Mouse (Mus musculus) neural tube, embryonic 15.5 days (tissue): ENCODE data around the gene Trp53bp1. TPM values are rescaled to one million over a fixed set of nuclear protein-coding genes. Genes with fewer than 3 reads are reported as not detected.

Source experiments
- ATAC-seq: fragments of 200-750 bp; cut with Nextera tagmentation; 2 replicates; pipeline ENCODE4 v1.8.0; 2017; ENCODE audit warnings: mild to moderate bottlenecking, moderate TSS enrichment, moderate library complexity; ENCODE audit not compliant: low FRiP score
- H3K27ac ChIP-seq: fragments of 300-500 bp; sonication (generic); replicated peaks from 2 replicates; pipeline ENCODE4 v1.5.1; 2015; ENCODE audit warnings: mild to moderate bottlenecking, inconsistent platforms
- H3K27me3 ChIP-seq: fragments of 300-500 bp; sonication (generic); replicated peaks from 2 replicates; pipeline ENCODE4 v1.6.1; 2015; ENCODE audit warnings: inconsistent platforms
- H3K36me3 ChIP-seq: fragments of 300-500 bp; sonication (generic); 2 replicates; pipeline ENCODE4 v1.6.1; 2015; ENCODE audit warnings: inconsistent platforms
- H3K4me1 ChIP-seq: fragments of 300-500 bp; sonication (generic); 2 replicates; pipeline ENCODE4 v1.6.1; 2015; ENCODE audit warnings: inconsistent platforms
- H3K4me2 ChIP-seq: fragments of 300-500 bp; sonication (generic); 2 replicates; pipeline ENCODE4 v1.6.1; 2015; ENCODE audit warnings: inconsistent platforms, mild to moderate bottlenecking, moderate library complexity
- H3K4me3 ChIP-seq: fragments of 300-500 bp; sonication (generic); replicated peaks from 2 replicates; pipeline ENCODE4 v1.5.1; 2015; ENCODE audit warnings: mild to moderate bottlenecking, inconsistent platforms
- H3K9ac ChIP-seq: fragments of 300-500 bp; sonication (generic); replicated peaks from 2 replicates; pipeline ENCODE4 v1.6.1; 2015; ENCODE audit warnings: mild to moderate bottlenecking, inconsistent platforms
- H3K9me3 ChIP-seq: fragments of 300-500 bp; sonication (generic); replicated peaks from 2 replicates; pipeline ENCODE4 v1.6.1; 2016; ENCODE audit warnings: inconsistent platforms
- WGBS: fragments of 180-500 bp; shearing (Covaris S2); methylation state at CpG from one replicate; pipeline ENCODE4 v1.1.7; 2015; ENCODE audit warnings: mixed read lengths; 5-methylcytosine and 5-hydroxymethylcytosine counted together
- polyA plus RNA-seq: library from polyadenylated mRNA; unstranded; fragments of >200 nt; fragmentation: Nextera tagmentation; extraction: Ambion mirVana; gene quantifications from 2 replicates; pipeline ENCODE4 v1.2.1, GENCODE M21; 2015

The Trp53bp1 gene
- polyA plus RNA-seq, 1 experiment from 2014 or later, result 146 TPM

- no peak overlapping the region for H3K4me2 ChIP-seq
- no peak for ATAC-seq
These were observed 35.6 kb downstream of the Trp53bp1 start for GRCm38 (mm10) chr2:121235460-121236072.

GRCm38 (mm10) chr2:121228135-121228534 is 43.1 kb downstream of the Trp53bp1 start:
- no peak overlapping the region for H3K9ac ChIP-seq
- 88% methylated on average over 4 of the region's 4 CpGs for WGBS
- H3K9me3 ChIP-seq, result no peaks in the 10 kb centered on the region
- no peak overlapping the region for H3K4me2 ChIP-seq
- no peak overlapping the region for H3K4me3 ChIP-seq
- H3K27me3 ChIP-seq, result no peaks in the 10 kb centered on the region
- peaks cover 72% of the 10 kb centered on the region for H3K36me3 ChIP-seq
- H3K27ac ChIP-seq, result no peak overlapping the region
- no peak for ATAC-seq
- H3K4me1 ChIP-seq, result no peaks in the 10 kb centered on the region

More at GRCm38 (mm10) chr2:121235460-121236072, 35.6 kb downstream of the Trp53bp1 start:
- Histone ChIP-seq H3K4me3 (no peak overlapping the region), H3K9me3 (no peaks in the 10 kb centered on the region), H3K27me3 (no peaks in the 10 kb centered on the region), H3K36me3 (peaks cover 73% of the 10 kb centered on the region), H3K27ac (no peak overlapping the region), H3K9ac (no peak overlapping the region), H3K4me1 (no peaks in the 10 kb centered on the region)
- 92% methylated on average over 8 of the region's 8 CpGs for WGBS

- Histone ChIP-seq H3K9ac (no peak overlapping the region), H3K4me3 (no peak overlapping the region), H3K4me1 (no peaks in the 10 kb centered on the region), H3K36me3 (peaks cover 75% of the 10 kb centered on the region), H3K9me3 (no peaks in the 10 kb centered on the region), H3K27ac (0 out of 2 replicates have a peak overlapping the region, but pooled peaks have one; percentile 33), H3K4me2 (no peak overlapping the region), H3K27me3 (no peaks in the 10 kb centered on the region)
- no peak for ATAC-seq
- 76% methylated on average over 2 of the region's 2 CpGs for WGBS
These were observed 48.2 kb downstream of the Trp53bp1 start for GRCm38 (mm10) chr2:121223010-121223409.

GRCm38 (mm10) chr2:121219994-121220393 is 51.2 kb downstream of the Trp53bp1 start:
- no peak for ATAC-seq
- Histone ChIP-seq H3K4me2 (no peak overlapping the region), H3K4me1 (no peaks in the 10 kb centered on the region), H3K9ac (no peak overlapping the region), H3K4me3 (no peak overlapping the region), H3K27ac (no peak overlapping the region), H3K27me3 (no peaks in the 10 kb centered on the region), H3K9me3 (no peaks in the 10 kb centered on the region), H3K36me3 (peaks cover 73% of the 10 kb centered on the region)

- Histone ChIP-seq H3K4me2 (no peak overlapping the region), H3K4me1 (no peaks in the 10 kb centered on the region), H3K9ac (no peak overlapping the region), H3K27ac (no peak overlapping the region), H3K4me3 (no peak overlapping the region), H3K27me3 (no peaks in the 10 kb centered on the region), H3K36me3 (peaks cover 80% of the 10 kb centered on the region), H3K9me3 (no peaks in the 10 kb centered on the region)
- no peak for ATAC-seq
These were observed 52.0 kb downstream of the Trp53bp1 start for GRCm38 (mm10) chr2:121219177-121219576.

GRCm38 (mm10) chr2:121214491-121214890 is 56.7 kb downstream of the Trp53bp1 start:
- Histone ChIP-seq H3K27ac (no peak overlapping the region), H3K4me3 (no peak overlapping the region), H3K9ac (no peak overlapping the region), H3K4me1 (no peaks in the 10 kb centered on the region), H3K4me2 (no peak overlapping the region), H3K36me3 (peaks cover 86% of the 10 kb centered on the region), H3K27me3 (no peaks in the 10 kb centered on the region), H3K9me3 (no peaks in the 10 kb centered on the region)
- 92% methylated on average over 3 of the region's 3 CpGs for WGBS
- no peak for ATAC-seq

GRCm38 (mm10) chr2:121206541-121206940 is 64.7 kb downstream of the Trp53bp1 start:
- no peak overlapping the region for H3K27ac ChIP-seq
- no peak overlapping the region for H3K4me2 ChIP-seq
- H3K4me3 ChIP-seq, result no peak overlapping the region
- H3K4me1 ChIP-seq, result no peaks in the 10 kb centered on the region
- no peaks in the 10 kb centered on the region for H3K9me3 ChIP-seq
- no peak for ATAC-seq
- peaks cover 97% of the 10 kb centered on the region for H3K36me3 ChIP-seq
- H3K27me3 ChIP-seq, result no peaks in the 10 kb centered on the region
- WGBS, result 96% methylated on average over 3 of the region's 3 CpGs
- H3K9ac ChIP-seq, result no peak overlapping the region

GRCm38 (mm10) chr2:121204276-121204675 is 66.9 kb downstream of the Trp53bp1 start:
- H3K4me2 ChIP-seq, result no peak overlapping the region
- no peaks in the 10 kb centered on the region for H3K27me3 ChIP-seq
- no peak for ATAC-seq
- no peak overlapping the region for H3K4me3 ChIP-seq
- no peak overlapping the region for H3K27ac ChIP-seq
- 96% methylated on average over 17 of the region's 17 CpGs for WGBS
- H3K9ac ChIP-seq, result no peak overlapping the region
- peaks cover 99% of the 10 kb centered on the region for H3K36me3 ChIP-seq
- H3K9me3 ChIP-seq, result no peaks in the 10 kb centered on the region
- H3K4me1 ChIP-seq, result no peaks in the 10 kb centered on the region

GRCm38 (mm10) chr2:121195466-121195865 is 75.7 kb downstream of the Trp53bp1 start:
- H3K27ac ChIP-seq, result no peak overlapping the region
- WGBS, result 95% methylated on average over 9 of the region's 9 CpGs
- H3K36me3 ChIP-seq, result peaks cover 93% of the 10 kb centered on the region
- no peaks in the 10 kb centered on the region for H3K27me3 ChIP-seq
- H3K4me2 ChIP-seq, result no peak overlapping the region
- ATAC-seq, result no peak
- no peak overlapping the region for H3K4me3 ChIP-seq
- no peaks in the 10 kb centered on the region for H3K4me1 ChIP-seq
- no peak overlapping the region for H3K9ac ChIP-seq
- no peaks in the 10 kb centered on the region for H3K9me3 ChIP-seq

- no peak for ATAC-seq
- H3K27me3 ChIP-seq, result no peaks in the 10 kb centered on the region
- H3K4me1 ChIP-seq, result no peaks in the 10 kb centered on the region
- no peak overlapping the region for H3K9ac ChIP-seq
- H3K27ac ChIP-seq, result no peak overlapping the region
- no peak overlapping the region for H3K4me3 ChIP-seq
- 72% methylated on average over 1 of the region's 1 CpGs for WGBS
- no peak overlapping the region for H3K4me2 ChIP-seq
- peaks cover 81% of the 10 kb centered on the region for H3K36me3 ChIP-seq
- no peaks in the 10 kb centered on the region for H3K9me3 ChIP-seq
These were observed 82.7 kb downstream of the Trp53bp1 start for GRCm38 (mm10) chr2:121188530-121188929.

GRCm38 (mm10) chr2:121184142-121184541 is 87.1 kb downstream of the Trp53bp1 start:
- 98% methylated on average over 7 of the region's 7 CpGs for WGBS
- no peak for ATAC-seq
- peaks cover 59% of the 10 kb centered on the region for H3K36me3 ChIP-seq
- H3K9ac ChIP-seq, result no peak overlapping the region
- no peak overlapping the region for H3K4me2 ChIP-seq
- no peaks in the 10 kb centered on the region for H3K9me3 ChIP-seq
- H3K4me3 ChIP-seq, result no peak overlapping the region
- no peak overlapping the region for H3K27ac ChIP-seq
- no peaks in the 10 kb centered on the region for H3K4me1 ChIP-seq
- H3K27me3 ChIP-seq, result no peaks in the 10 kb centered on the region

- Histone ChIP-seq H3K9me3 (no peaks in the 10 kb centered on the region), H3K4me3 (no peak overlapping the region), H3K27me3 (no peaks in the 10 kb centered on the region), H3K36me3 (peaks cover 59% of the 10 kb centered on the region), H3K27ac (no peak overlapping the region), H3K9ac (no peak overlapping the region), H3K4me1 (no peaks in the 10 kb centered on the region), H3K4me2 (no peak overlapping the region)
- WGBS, result 90% methylated on average over 5 of the region's 5 CpGs
- no peak for ATAC-seq
These were observed 87.8 kb downstream of the Trp53bp1 start for GRCm38 (mm10) chr2:121183431-121183830.
